Mouse (Mus musculus) heart, adult 9 months (tissue): ENCODE data around the gene Cxcr4.

Source experiments
- DNase-seq, 2 experiments: peaks; one replicate each; pipeline ENCODE4 v3.0.0; 2022; ENCODE audit warnings: low spot score in 2 of 2

The Cxcr4 gene

DNA sequence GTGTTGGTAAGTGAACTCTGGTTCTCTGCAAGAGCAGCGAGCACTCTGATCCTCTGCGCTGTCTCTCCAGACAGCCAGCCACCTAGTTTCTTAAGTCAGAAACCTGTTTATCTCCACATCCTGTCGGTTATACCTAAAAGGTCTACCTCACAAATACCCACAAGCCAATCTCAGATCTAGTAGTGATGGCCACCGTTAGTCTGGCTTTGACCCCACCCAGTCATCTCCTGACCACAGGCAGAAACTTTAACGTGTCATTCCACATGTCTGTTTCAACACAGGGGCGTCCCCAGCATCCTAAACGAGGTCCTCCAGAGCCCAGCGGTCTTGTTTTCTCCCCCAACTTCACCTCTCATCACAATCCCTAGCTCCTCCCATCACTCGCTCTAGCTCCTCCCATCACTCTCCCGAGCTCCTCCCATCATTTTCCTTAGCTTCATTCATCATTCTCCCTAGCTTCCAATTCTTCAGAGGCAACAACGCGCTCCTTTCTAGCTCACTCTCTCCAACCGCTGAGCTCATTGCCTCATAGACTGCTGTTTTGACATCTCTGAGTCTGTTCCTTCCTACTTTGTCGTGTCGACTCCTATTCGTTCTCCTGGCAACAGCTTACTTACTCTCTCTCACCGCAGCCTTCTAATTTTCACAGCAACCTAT, 22.0 kb downstream of the Cxcr4 start:
- DNase-seq = no peak

- DNase-seq = no peak
Observed at GRCm38 (mm10) chr1:128567224-128568197, 24.6 kb downstream of the Cxcr4 start.

DNA sequence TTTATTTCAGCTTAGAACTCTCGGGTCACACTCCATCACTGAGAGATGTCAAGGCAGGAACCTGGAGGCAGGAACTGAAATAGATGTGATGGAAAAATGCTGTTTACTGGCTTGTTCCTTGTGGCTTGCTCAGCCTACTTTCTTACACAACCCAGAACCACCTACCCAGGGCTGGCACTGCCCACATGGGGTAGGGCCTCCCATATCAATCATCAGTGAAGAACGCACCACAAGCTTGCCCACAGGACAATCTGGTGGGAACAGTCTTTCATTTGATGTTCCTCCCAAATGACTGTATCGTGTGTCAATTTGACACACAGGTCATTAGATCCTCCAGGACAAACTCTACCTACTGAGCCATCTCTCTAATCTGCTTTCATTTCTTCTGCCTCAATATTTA, 28.2 kb downstream of the Cxcr4 start:
- no peak for DNase-seq

- no peak for DNase-seq
Observed at GRCm38 (mm10) chr1:128561325-128561874, 30.7 kb downstream of the Cxcr4 start.

DNA sequence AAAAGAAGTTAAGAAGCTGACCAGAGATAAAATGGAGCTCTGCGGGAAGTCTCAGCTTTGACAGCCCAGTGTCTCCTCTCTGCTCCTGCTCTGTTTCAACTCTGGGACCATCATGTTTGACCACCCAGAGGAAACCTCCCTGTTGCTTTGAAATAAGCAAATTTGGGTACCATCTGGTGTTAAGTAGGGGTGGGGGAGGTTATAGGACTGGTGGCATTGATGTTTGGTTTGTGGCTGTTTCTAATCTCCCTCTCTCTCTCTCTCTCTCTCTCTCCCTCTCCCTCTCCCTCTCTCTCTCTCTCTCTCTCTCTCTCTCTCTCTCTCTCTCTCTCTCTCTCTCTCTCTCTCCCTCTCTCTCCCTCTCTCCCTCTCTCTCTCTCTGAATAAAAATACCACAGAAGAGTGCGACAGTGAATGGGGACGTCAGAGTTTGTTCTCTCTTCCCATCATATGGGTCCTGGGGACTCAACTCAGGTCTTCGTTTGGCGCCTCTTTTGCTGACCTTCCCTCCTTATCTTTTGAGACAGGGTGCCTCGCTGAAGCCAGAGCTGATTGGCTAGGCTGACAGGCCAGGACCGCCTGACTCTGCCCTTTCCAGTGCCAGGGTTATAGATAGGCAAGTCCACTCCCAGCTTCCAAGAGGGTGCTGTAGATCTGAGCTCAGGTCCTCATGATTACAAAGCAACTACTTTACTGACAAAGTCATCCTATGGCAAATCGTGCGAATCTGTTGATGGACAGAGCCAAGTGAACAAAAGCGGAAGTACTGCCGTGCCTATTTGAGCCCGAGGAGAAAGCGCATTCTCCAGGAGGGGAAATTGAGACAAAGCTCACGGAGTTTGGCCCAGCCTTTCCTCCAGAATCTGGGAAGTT, 31.4 kb downstream of the Cxcr4 start:
- DNase-seq = no peak

- DNase-seq = no peak
Observed at GRCm38 (mm10) chr1:128557953-128558352, 34.1 kb downstream of the Cxcr4 start.

- DNase-seq = no peak
Observed at GRCm38 (mm10) chr1:128552545-128552944, 39.5 kb downstream of the Cxcr4 start.

DNA sequence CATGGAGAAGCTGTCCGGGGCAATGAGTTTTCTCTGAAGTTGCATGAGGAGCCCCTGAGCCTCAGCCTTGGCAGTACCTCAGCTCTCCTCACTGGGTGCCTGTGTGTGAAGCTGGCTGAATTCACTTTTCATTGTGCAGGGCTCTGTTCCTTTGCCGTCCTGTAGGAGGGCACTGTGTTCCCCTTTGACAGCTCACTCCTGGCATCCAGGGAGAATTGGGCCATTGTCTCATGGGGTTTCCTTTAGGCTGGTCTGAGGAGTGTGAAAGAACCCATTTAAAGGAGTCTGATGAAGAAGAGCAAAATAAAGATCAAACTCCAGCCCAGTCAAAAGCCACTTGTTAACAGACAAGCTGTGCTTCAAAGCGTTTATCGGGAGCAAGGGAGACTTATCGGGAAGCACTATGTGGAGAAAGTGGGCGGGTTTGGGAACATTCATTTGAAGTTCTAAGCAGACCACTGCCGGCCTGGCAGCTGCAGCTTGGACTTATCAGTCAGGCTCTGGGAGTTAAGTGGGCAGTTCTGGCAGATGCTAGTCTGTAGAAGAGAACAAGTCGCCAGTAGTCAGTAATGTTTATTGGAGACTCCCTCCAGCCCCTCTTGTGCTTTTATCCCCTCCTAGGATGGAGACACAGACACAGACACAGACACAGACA, 40.2 kb downstream of the Cxcr4 start:
- DNase-seq = no peak

DNA sequence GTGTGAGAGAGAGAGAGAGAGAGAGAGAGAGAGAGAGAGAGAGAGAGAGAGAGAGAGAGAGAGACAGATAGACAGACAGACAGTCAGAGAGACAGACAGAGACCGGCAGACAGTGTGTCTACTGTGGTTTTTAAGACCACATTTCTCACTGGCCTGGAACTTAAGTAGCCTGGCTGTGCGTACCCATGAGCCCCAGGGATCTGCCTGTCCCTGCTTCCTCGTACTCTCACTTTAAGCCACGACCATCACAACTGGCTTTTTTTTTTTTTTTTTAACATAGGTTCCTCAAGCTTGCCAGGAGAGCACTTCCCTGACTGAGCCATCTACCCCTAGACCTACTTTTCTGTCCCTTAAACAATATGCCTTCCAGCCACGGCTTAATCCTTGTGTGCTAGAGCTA, 42.7 kb downstream of the Cxcr4 start:
- DNase-seq = no peak

GRCm38 (mm10) chr1:128549007-128549406, 43.1 kb downstream of the Cxcr4 start:
- no peak for DNase-seq

DNA sequence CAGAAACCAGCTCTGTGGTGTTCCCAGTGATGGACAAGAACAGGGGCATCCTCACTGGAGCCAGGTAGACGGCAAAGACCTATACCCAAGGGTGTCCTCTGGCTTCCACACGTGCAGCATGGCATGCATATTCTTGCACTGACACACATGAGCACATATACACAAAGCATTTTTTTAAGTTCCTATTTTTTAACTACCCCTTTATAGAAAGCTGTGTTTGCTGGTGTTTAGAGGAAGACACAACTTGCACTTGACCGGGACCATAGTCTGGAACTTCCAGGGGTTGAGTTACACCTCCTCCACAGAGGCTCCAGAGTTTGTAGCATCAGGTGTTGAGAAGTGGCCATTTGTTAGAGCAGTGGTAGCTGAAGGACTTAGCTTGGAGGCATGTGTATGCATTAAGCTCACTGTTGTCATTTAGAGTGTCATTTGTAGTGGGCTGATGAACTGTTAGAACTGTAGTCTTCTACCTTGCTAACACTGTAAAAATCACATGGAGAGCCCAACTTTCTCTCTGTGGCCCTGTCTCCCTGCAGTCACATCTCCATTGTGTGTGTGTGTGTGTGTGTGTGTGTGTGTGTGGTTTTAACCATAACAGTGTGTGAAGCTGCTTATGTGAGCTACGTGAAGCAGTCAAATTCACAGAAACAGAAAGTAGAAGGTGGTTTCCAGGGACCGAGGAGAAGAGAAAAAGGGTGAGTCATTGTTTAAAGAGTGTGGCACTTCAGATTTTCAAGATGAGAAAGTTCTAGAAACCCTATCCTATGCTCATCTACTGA, 43.7 kb downstream of the Cxcr4 start:
- DNase-seq = no peak

DNA sequence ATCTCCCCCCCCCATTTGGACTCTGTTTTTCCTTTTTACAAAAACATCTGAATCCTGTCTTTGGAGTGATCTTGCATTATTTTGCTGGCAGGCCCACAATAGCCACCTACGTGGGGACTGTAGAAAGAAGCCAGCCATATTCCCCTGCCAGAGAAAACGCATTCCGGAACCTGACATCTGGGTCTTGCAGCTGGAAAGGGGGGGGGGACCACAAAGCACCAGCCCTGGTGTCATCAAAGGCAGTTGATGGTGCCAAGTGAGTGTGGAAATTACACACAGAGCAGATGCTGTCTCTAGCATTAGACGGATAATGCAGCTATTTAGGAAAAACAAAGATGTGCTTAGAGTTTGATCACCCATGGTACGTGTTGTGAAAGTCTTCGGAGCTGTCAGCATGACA, 46.4 kb downstream of the Cxcr4 start:
- no peak for DNase-seq

DNA sequence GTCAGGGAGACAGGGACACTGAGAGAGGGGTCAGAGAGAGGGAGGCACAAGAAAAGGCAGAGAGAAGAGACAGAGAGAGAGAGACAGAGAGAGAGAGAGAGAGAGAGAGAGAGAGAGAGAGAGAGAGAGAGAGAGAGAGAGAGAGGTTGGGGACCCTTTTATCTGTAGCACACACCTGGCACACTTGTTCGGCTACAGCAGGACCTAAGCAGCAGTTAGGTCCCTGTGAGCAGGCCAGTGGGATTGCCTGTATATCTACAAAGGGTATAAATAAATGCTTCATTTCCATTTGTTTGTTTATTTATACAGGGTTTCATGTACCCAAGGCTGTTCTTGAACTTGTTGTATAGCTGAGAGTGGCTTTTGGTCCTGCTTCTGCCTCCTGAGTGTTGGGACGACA, 49.0 kb downstream of the Cxcr4 start:
- DNase-seq = no peak

GRCm38 (mm10) chr1:128542555-128542954, 49.5 kb downstream of the Cxcr4 start:
- no peak for DNase-seq

GRCm38 (mm10) chr1:128540213-128540612, 51.9 kb downstream of the Cxcr4 start:
- no peak for DNase-seq

DNA sequence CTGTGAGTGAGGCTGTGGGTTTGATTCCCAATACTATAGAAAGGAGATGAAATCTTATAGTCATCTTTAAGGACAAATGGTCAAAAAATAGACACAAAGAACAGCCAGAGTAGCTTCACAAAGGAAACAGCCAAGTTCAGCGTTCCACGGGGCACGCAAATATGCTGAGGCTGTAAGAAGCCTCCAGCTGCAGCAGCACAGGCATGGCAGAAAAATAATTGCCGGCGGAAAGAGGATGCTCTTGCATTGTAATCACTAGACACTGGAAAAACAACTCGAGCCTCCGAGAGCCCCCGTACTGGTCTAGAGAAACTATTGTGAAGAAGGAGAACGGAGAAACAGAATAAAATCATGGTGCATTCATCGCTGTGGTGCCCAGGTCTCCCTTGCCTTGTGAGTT, 52.5 kb downstream of the Cxcr4 start:
- DNase-seq = no peak
